Comparison of ENCODE assay signal across 14 mouse cellular contexts in the genomic region with DNA sequence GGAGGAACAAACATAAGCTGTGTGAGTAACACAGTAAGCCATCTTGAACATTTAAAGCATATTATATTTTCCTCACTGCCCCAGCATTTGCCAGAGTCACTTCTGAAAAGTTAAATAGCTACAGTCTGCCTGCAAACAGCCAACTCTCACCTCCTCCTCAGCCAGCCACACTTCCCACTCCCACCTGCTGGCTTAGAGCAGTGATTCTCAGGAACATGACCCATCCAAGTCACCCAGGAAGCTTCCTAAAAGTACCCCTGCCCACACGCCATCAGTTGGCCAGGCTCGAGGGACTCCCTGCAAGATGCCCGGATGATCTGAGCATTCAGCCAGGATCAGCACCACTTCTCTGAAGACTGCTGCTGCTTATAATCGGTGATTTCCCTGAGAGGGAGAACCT.
DNase-seq lines count a peak whose midpoint lies in the region; ATAC-seq and TF ChIP-seq lines count a peak whose summit lies in the region.
"Had no signal": no experiment of that assay in that cellular context is flagged by ENCODE, and none has a peak within 500 bp of the region (broad histone marks: within the 10 kb centered on the region; RNA-seq: fewer than 3 reads in every experiment).

No protein-coding gene starts in this region.

- WGBS in forebrain, postnatal 0 days = 71% methylated on average over 4 of the region's 4 CpGs
- WGBS in forebrain, embryonic 16.5 days = 73% methylated on average over 4 of the region's 4 CpGs

- no peaks in the 10 kb centered on the region for H3K27me3 ChIP-seq in forebrain, postnatal 0 days (ENCODE audit: insufficient read depth, low read length)
- H3K27me3 ChIP-seq in forebrain, embryonic 16.5 days (replicated peaks; ENCODE audit: control insufficient read depth, insufficient read depth, low read length) = no peaks in the 10 kb centered on the region
- H3K27me3 ChIP-seq: heart, embryonic 13.5 days; hindbrain, embryonic 15.5 days; megakaryocyte, embryonic 14.5 days had no signal

- no peaks in the 10 kb centered on the region for H3K36me3 ChIP-seq in forebrain, postnatal 0 days (ENCODE audit: insufficient read depth)
- no peaks in the 10 kb centered on the region for H3K36me3 ChIP-seq in forebrain, embryonic 16.5 days (ENCODE audit: control insufficient read depth, insufficient read depth)
- H3K36me3 ChIP-seq: hindbrain, embryonic 15.5 days had no signal

- no peak for TF ChIP-seq CTCF in forebrain, postnatal 0 days (IDR thresholded peaks at IDR 0.05; ENCODE audit: low read depth)

- H3K9me3 ChIP-seq in forebrain, postnatal 0 days (ENCODE audit: low read length) = no peaks in the 10 kb centered on the region
- H3K9me3 ChIP-seq in forebrain, embryonic 16.5 days (ENCODE audit: control insufficient read depth, low read length) = no peaks in the 10 kb centered on the region
- H3K9me3 ChIP-seq: heart, embryonic 13.5 days; hindbrain, embryonic 15.5 days; megakaryocyte, embryonic 14.5 days had no signal

- ATAC-seq in forebrain, postnatal 0 days = peak; percentile 38; the same call in 1 of the 2 replicates
- ATAC-seq in forebrain, embryonic 16.5 days = no peak
- ATAC-seq: activated CD4-positive, CD25-positive, alpha-beta regulatory T cell, adult 4 months had no signal

- no peak overlapping the region for H3K4me3 ChIP-seq in forebrain, postnatal 0 days (ENCODE audit: low read depth, low read length)
- H3K4me3 ChIP-seq in forebrain, embryonic 16.5 days (replicated peaks; ENCODE audit: low read length) = no peak overlapping the region
- H3K4me3 ChIP-seq: heart, embryonic 13.5 days; hindbrain, embryonic 15.5 days; megakaryocyte, embryonic 14.5 days had no signal

- no peak overlapping the region for H3K27ac ChIP-seq in forebrain, postnatal 0 days (ENCODE audit: low read depth, low read length)
- no peak overlapping the region for H3K27ac ChIP-seq in forebrain, embryonic 16.5 days (ENCODE audit: low read length)
- H3K27ac ChIP-seq: heart, embryonic 13.5 days; hindbrain, embryonic 15.5 days; stomach, postnatal 0 days had no signal

- H3K4me1 ChIP-seq in forebrain, postnatal 0 days (ENCODE audit: insufficient read depth) = no peaks in the 10 kb centered on the region
- H3K4me1 ChIP-seq in forebrain, embryonic 16.5 days (replicated peaks; ENCODE audit: control insufficient read depth, insufficient read depth, low read length) = peaks cover 3% of the 10 kb centered on the region
- H3K4me1 ChIP-seq: heart, embryonic 13.5 days had no signal

- DNase-seq in forebrain, postnatal 0 days = peak; percentile 42
- DNase-seq in frontal cortex, postnatal 10 days (ENCODE audit: low spot score in 2 of 2) = peak; percentile 21 to 49
- DNase-seq in layer of hippocampus, postnatal 14 days (ENCODE audit: low spot score in 2 of 2) = peak; percentile 47 to 70
- DNase-seq in right cerebral cortex, adult 2 months (ENCODE audit: low spot score in 2 of 2) = peak; percentile 84
- no peak for DNase-seq in adrenal gland, postnatal 4 days (ENCODE audit: low spot score in 2 of 2)
- DNase-seq in kidney, adult 18-20 months = no peak
- no peak for DNase-seq in kidney, postnatal 36 days
- DNase-seq: lung, adult 18-20 months had no signal

- H3K9ac ChIP-seq in forebrain, postnatal 0 days = no peak overlapping the region
- no peak overlapping the region for H3K9ac ChIP-seq in forebrain, embryonic 16.5 days (replicated peaks; ENCODE audit: low read depth, low read length)
- H3K9ac ChIP-seq: heart, embryonic 13.5 days; hindbrain, embryonic 15.5 days had no signal

- no peak overlapping the region for H3K4me2 ChIP-seq in forebrain, postnatal 0 days (ENCODE audit: low read depth)
- no peak overlapping the region for H3K4me2 ChIP-seq in forebrain, embryonic 16.5 days (ENCODE audit: low read length)
- H3K4me2 ChIP-seq: heart, embryonic 13.5 days; hindbrain, embryonic 15.5 days had no signal

Comparison
In these comparisons a context has a peak if more than half of its experiments do, and no peak if none do; other contexts are left out.
1. DNase-seq: peak in forebrain, postnatal 0 days (single experiment), frontal cortex, postnatal 10 days (2 of 2), layer of hippocampus, postnatal 14 days (2 of 2) and right cerebral cortex, adult 2 months (2 of 2); none in adrenal gland, postnatal 4 days (0 of 2), kidney, adult 18-20 months (single experiment) and kidney, postnatal 36 days (0 of 2).